Mouse (Mus musculus): ENCODE results near the gene Gm11992. TPM values are rescaled to one million over a fixed set of nuclear protein-coding genes. Genes with fewer than 3 reads are reported as not detected.
A peak's percentile ranks its signal among the peaks of the same experiment; 100 is the strongest.

Gene Gm11992
- polyA plus RNA-seq (2015; fragmentation: Nextera tagmentation; extraction: Ambion mirVana) = 0.11 and 0.14 TPM in 2 replicates

- H3K36me3 ChIP-seq (replicated peaks; ENCODE audit: insufficient read depth, low read length) = no peaks in the 10 kb centered on the region
- H3K9ac ChIP-seq (replicated peaks) = no peak within 1 kb of the TSS
- H3K27ac ChIP-seq (ENCODE audit: low read depth) = no peak within 1 kb of the TSS
- peak; percentile 85 for DNase-seq
- ATAC-seq = peak; percentile 100
- H3K9me3 ChIP-seq (ENCODE audit: low read length) = no peaks in the 10 kb centered on the region
- H3K4me3 ChIP-seq (ENCODE audit: low read depth, low read length) = peak within 1 kb of the TSS; percentile 47
- WGBS (ENCODE audit: insufficient replicate concordance) = 4% methylated on average over 21 of the region's 21 CpGs
- no peaks in the 10 kb centered on the region; the same call in 1 of the 2 replicates for H3K4me1 ChIP-seq (ENCODE audit: insufficient read depth)
- 0 out of 2 replicates have a peak, but pooled peaks cover 6% of the 10 kb centered on the region for H3K27me3 ChIP-seq (ENCODE audit: insufficient read depth, low read length)
- peak within 1 kb of the TSS; percentile 78 for H3K4me2 ChIP-seq (ENCODE audit: low read depth, low read length)
- TF ChIP-seq EP300 (IDR thresholded peaks at IDR 0.05; ENCODE audit: low read depth) (no peak), CTCF (IDR thresholded peaks at IDR 0.05; ENCODE audit: low read depth) (no peak)
These were observed at the start of gene Gm11992 for GRCm38 (mm10) chr11:9048011-9048702. Gene Gm11992 (plus strand): TSS chr11:9048594.

- WGBS (ENCODE audit: insufficient replicate concordance) = 85% methylated on average over 5 of the region's 5 CpGs
- Histone ChIP-seq H3K4me3 (ENCODE audit: low read depth, low read length) (no peak overlapping the region), H3K27me3 (ENCODE audit: insufficient read depth, low read length) (no peaks in the 10 kb centered on the region), H3K9me3 (ENCODE audit: low read length) (no peaks in the 10 kb centered on the region), H3K4me2 (ENCODE audit: low read depth, low read length) (no peak overlapping the region), H3K4me1 (ENCODE audit: insufficient read depth) (0 out of 2 replicates have a peak, but pooled peaks cover 8% of the 10 kb centered on the region), H3K27ac (ENCODE audit: low read depth) (no peak overlapping the region), H3K9ac (replicated peaks) (no peak overlapping the region), H3K36me3 (replicated peaks; ENCODE audit: insufficient read depth, low read length) (peaks cover 28% of the 10 kb centered on the region)
- no peak for TF ChIP-seq EP300 (IDR thresholded peaks at IDR 0.05; ENCODE audit: low read depth)
- TF ChIP-seq CTCF (IDR thresholded peaks at IDR 0.05; ENCODE audit: low read depth) = no peak
- no peak for ATAC-seq
- DNase-seq = no peak
These were observed 39.6 kb upstream of the Gm11992 start for GRCm38 (mm10) chr11:9008761-9009160.

GRCm38 (mm10) chr11:9010416-9010815 is 38.0 kb upstream of the Gm11992 start:
- H3K9ac ChIP-seq (replicated peaks) = peak overlapping the region; percentile 83
- peak; percentile 47 for DNase-seq
- peaks cover 15% of the 10 kb centered on the region for H3K36me3 ChIP-seq (replicated peaks; ENCODE audit: insufficient read depth, low read length)
- peak overlapping the region; percentile 89 for H3K27ac ChIP-seq (ENCODE audit: low read depth)
- ATAC-seq = peak; percentile 65
- no peaks in the 10 kb centered on the region for H3K27me3 ChIP-seq (ENCODE audit: insufficient read depth, low read length)
- H3K9me3 ChIP-seq (ENCODE audit: low read length) = no peaks in the 10 kb centered on the region
- H3K4me1 ChIP-seq (ENCODE audit: insufficient read depth) = 0 out of 2 replicates have a peak, but pooled peaks cover 8% of the 10 kb centered on the region
- 0% methylated on average over 7 of the region's 7 CpGs for WGBS (ENCODE audit: insufficient replicate concordance)
- no peak for TF ChIP-seq EP300 (IDR thresholded peaks at IDR 0.05; ENCODE audit: low read depth)
- TF ChIP-seq CTCF (IDR thresholded peaks at IDR 0.05; ENCODE audit: low read depth) = no peak
- H3K4me3 ChIP-seq (ENCODE audit: low read depth, low read length) = peak overlapping the region; percentile 87
- peak overlapping the region; percentile 75 for H3K4me2 ChIP-seq (ENCODE audit: low read depth, low read length)

- Histone ChIP-seq H3K27ac (ENCODE audit: low read depth) (peak within 1 kb of the TSS; percentile 89), H3K27me3 (ENCODE audit: insufficient read depth, low read length) (no peaks in the 10 kb centered on the region), H3K9me3 (ENCODE audit: low read length) (no peaks in the 10 kb centered on the region), H3K4me2 (ENCODE audit: low read depth, low read length) (peak within 1 kb of the TSS; percentile 75), H3K9ac (replicated peaks) (peak within 1 kb of the TSS; percentile 83), H3K4me3 (ENCODE audit: low read depth, low read length) (peak within 1 kb of the TSS; percentile 87), H3K4me1 (ENCODE audit: insufficient read depth) (0 out of 2 replicates have a peak, but pooled peaks cover 8% of the 10 kb centered on the region), H3K36me3 (replicated peaks; ENCODE audit: insufficient read depth, low read length) (peaks cover 11% of the 10 kb centered on the region; the same call in 1 of the 2 replicates)
- DNase-seq (peak; percentile 91), ATAC-seq (peak; percentile 97)
- under 1% methylated on average over 43 of the region's 43 CpGs for WGBS (ENCODE audit: insufficient replicate concordance)
- 0 out of 2 replicates have a peak, but pooled peaks have one; percentile 2 for TF ChIP-seq CTCF (IDR thresholded peaks at IDR 0.05; ENCODE audit: low read depth)
- no peak for TF ChIP-seq EP300 (IDR thresholded peaks at IDR 0.05; ENCODE audit: low read depth)
These were observed 37.5 kb upstream of the Gm11992 start, which contains the start of gene Hus1 for GRCm38 (mm10) chr11:9010853-9011339. Gene Hus1 (minus strand): TSS chr11:9011191.

GRCm38 (mm10) chr11:9011348-9011747 is 37.0 kb upstream of the Gm11992 start:
- Histone ChIP-seq H3K27me3 (ENCODE audit: insufficient read depth, low read length) (no peaks in the 10 kb centered on the region), H3K4me1 (ENCODE audit: insufficient read depth) (0 out of 2 replicates have a peak, but pooled peaks cover 8% of the 10 kb centered on the region), H3K4me3 (ENCODE audit: low read depth, low read length) (peak overlapping the region; percentile 87), H3K9ac (replicated peaks) (peak overlapping the region; percentile 83), H3K36me3 (replicated peaks; ENCODE audit: insufficient read depth, low read length) (peaks cover 10% of the 10 kb centered on the region; the same call in 1 of the 2 replicates), H3K9me3 (ENCODE audit: low read length) (no peaks in the 10 kb centered on the region), H3K4me2 (ENCODE audit: low read depth, low read length) (peak overlapping the region; percentile 75), H3K27ac (ENCODE audit: low read depth) (0 out of 2 replicates have a peak overlapping the region, but pooled peaks have one; percentile 89)
- no peak for TF ChIP-seq EP300 (IDR thresholded peaks at IDR 0.05; ENCODE audit: low read depth)
- no peak for TF ChIP-seq CTCF (IDR thresholded peaks at IDR 0.05; ENCODE audit: low read depth)
- DNase-seq = no peak
- peak; percentile 35 for ATAC-seq
- 2% methylated on average over 3 of the region's 3 CpGs for WGBS (ENCODE audit: insufficient replicate concordance)

GRCm38 (mm10) chr11:9014740-9015139 is 33.7 kb upstream of the Gm11992 start:
- Histone ChIP-seq H3K27me3 (ENCODE audit: insufficient read depth, low read length) (no peaks in the 10 kb centered on the region), H3K9me3 (ENCODE audit: low read length) (no peaks in the 10 kb centered on the region), H3K36me3 (replicated peaks; ENCODE audit: insufficient read depth, low read length) (no peaks in the 10 kb centered on the region), H3K4me1 (ENCODE audit: insufficient read depth) (peaks cover 13% of the 10 kb centered on the region; the same call in 1 of the 2 replicates), H3K4me3 (ENCODE audit: low read depth, low read length) (no peak overlapping the region), H3K9ac (replicated peaks) (no peak overlapping the region), H3K27ac (ENCODE audit: low read depth) (no peak overlapping the region), H3K4me2 (ENCODE audit: low read depth, low read length) (no peak overlapping the region)
- WGBS (ENCODE audit: insufficient replicate concordance) = 83% methylated on average over 3 of the region's 3 CpGs
- DNase-seq (no peak), ATAC-seq (no peak)
- no peak for TF ChIP-seq EP300 (IDR thresholded peaks at IDR 0.05; ENCODE audit: low read depth)
- no peak for TF ChIP-seq CTCF (IDR thresholded peaks at IDR 0.05; ENCODE audit: low read depth)
